11 mouse cellular contexts compared by ENCODE assay signal in genomic region chr7:119941569-119941968, GRCm38 (mm10). TPM values are rescaled to one million over a fixed set of nuclear protein-coding genes. Genes with fewer than 3 reads are reported as not detected.
DNase-seq lines count a peak whose midpoint lies in the region; TF ChIP-seq lines count a peak whose summit lies in the region.
"Had no signal": no experiment of that assay in that cellular context is flagged by ENCODE, and none has a peak within 500 bp of the region (broad histone marks: within the 10 kb centered on the region; RNA-seq: fewer than 3 reads in every experiment).

No protein-coding gene starts in this region.

- H3K4me1 ChIP-seq in liver, adult 2 months (ENCODE audit: control insufficient read depth, insufficient read depth, low read length) = peaks cover 6% of the 10 kb centered on the region; the same call in 1 of the 2 replicates
- H3K4me1 ChIP-seq: embryonic facial prominence, embryonic 15.5 days; liver, embryonic 15.5 days had no signal

- H3K79me2 ChIP-seq in liver, adult 2 months (ENCODE audit: control insufficient read depth, insufficient read depth, low read length) = no peaks in the 10 kb centered on the region

- no peak for TF ChIP-seq CTCF in liver, adult 2 months (IDR thresholded peaks at IDR 0.05; ENCODE audit: low read depth, low read length)

- no peak overlapping the region for H3K9ac ChIP-seq in liver, adult 2 months (ENCODE audit: low read depth, low read length)
- H3K9ac ChIP-seq: embryonic facial prominence, embryonic 15.5 days; hindbrain, embryonic 14.5 days; liver, embryonic 15.5 days had no signal

- H3K27ac ChIP-seq in liver, adult 2 months (replicated peaks; ENCODE audit: insufficient read depth, low read depth, low read length) = peak overlapping the region; percentile 81
- H3K27ac ChIP-seq: embryonic facial prominence, embryonic 15.5 days; hindbrain, embryonic 14.5 days; liver, embryonic 15.5 days had no signal

- no peak for TF ChIP-seq POLR2A in liver, adult 2 months (IDR thresholded peaks at IDR 0.05; ENCODE audit: extremely low read depth, insufficient read depth, low read length)

- H3K36me3 ChIP-seq in liver, adult 2 months (ENCODE audit: control insufficient read depth, insufficient read depth, low read length) = no peaks in the 10 kb centered on the region
- H3K36me3 ChIP-seq: embryonic facial prominence, embryonic 15.5 days; liver, embryonic 15.5 days had no signal

- H3K4me3 ChIP-seq in liver, adult 2 months (ENCODE audit: insufficient read depth, low read depth, low read length) = no peak overlapping the region
- H3K4me3 ChIP-seq: embryonic facial prominence, embryonic 15.5 days; liver, embryonic 15.5 days had no signal

- H3K27me3 ChIP-seq in liver, adult 2 months (ENCODE audit: control insufficient read depth, insufficient read depth, low read length) = no peaks in the 10 kb centered on the region
- H3K27me3 ChIP-seq: embryonic facial prominence, embryonic 15.5 days; liver, embryonic 15.5 days had no signal

- DNase-seq in liver, adult 2 months (ENCODE audit: extremely low read depth, low read depth, low spot score) = peak; percentile 94
- no peak for DNase-seq in liver
- peak; percentile 59 to 69 for DNase-seq in adrenal gland, adult 18-20 months (ENCODE audit: low spot score in 2 of 2)
- peak; percentile 65 to 71 for DNase-seq in heart, adult 9 months (ENCODE audit: low spot score in 2 of 2)
- DNase-seq in lung, postnatal 10 days = peak; percentile 33
- DNase-seq in layer of hippocampus, postnatal 36 days = no peak
- DNase-seq in retina, embryonic 14.5 days (ENCODE audit: low spot score) = no peak
- no peak for DNase-seq in layer of hippocampus, postnatal 25 days (ENCODE audit: extremely low spot score in 1 of 2, low spot score in 1 of 2)

- 11% methylated on average over 2 of the region's 2 CpGs for WGBS in liver, adult 2 months

RNA-seq across cellular contexts. Expression of gene Dcun1d3, which starts 45.5 kb away (rescaled TPM):
- total RNA-seq in liver, adult 2 months (2014; rRNA removed) = 5.3 and 5.6 TPM in 2 replicates
- 3.2 and 5.7 TPM in 2 replicates for polyA plus RNA-seq in liver, adult 2 months (2012; rRNA removed)
- total RNA-seq in adrenal gland, adult 18-20 months (2021) = 10 to 100 TPM; 39.2 to 43.1 TPM
- total RNA-seq in layer of hippocampus, postnatal 36 days (2021) = 10 to 100 TPM; 25.7 to 31.1 TPM
- total RNA-seq in layer of hippocampus, postnatal 25 days (2021) = 10 to 100 TPM; 22.1 TPM

RNA-seq across cellular contexts. Expression of gene Lyrm1, which starts 45.9 kb away (rescaled TPM):
- total RNA-seq in liver, adult 2 months (2014; rRNA removed) = 4.6 and 6.2 TPM in 2 replicates
- 0.95 and 1.2 TPM in 2 replicates for polyA plus RNA-seq in liver, adult 2 months (2012; rRNA removed)
- total RNA-seq in adrenal gland, adult 18-20 months (2021) = 1 to 10 TPM; 7.4 to 8.9 TPM
- 10 to 100 TPM; 11.5 to 12.6 TPM for total RNA-seq in layer of hippocampus, postnatal 36 days (2021)
- total RNA-seq in layer of hippocampus, postnatal 25 days (2021) = 10 to 100 TPM; 10.4 TPM

Comparison
In these comparisons a context has a peak if more than half of its experiments do, and no peak if none do; other contexts are left out.
1. DNase-seq: peak in liver, adult 2 months (single experiment), adrenal gland, adult 18-20 months (2 of 2), heart, adult 9 months (2 of 2) and lung, postnatal 10 days (single experiment); none in liver (single experiment), layer of hippocampus, postnatal 36 days (0 of 2), retina, embryonic 14.5 days (single experiment) and layer of hippocampus, postnatal 25 days (0 of 2).